Comparison of ENCODE assay signal across 8 mouse cellular contexts in genomic region chr1:8123021-8123420, GRCm38 (mm10).
DNase-seq lines count a peak whose midpoint lies in the region; ATAC-seq and TF ChIP-seq lines count a peak whose summit lies in the region.
"Not testable (repeated sequence)": the region's sequence is repeated elsewhere in the genome, so short reads cannot be mapped to it uniquely, and the experiment has no call there.

No protein-coding gene starts in this region.

- TF ChIP-seq CTCF in CH12.LX (conservative IDR thresholded peaks at IDR 0.05 in 1 of 2, IDR thresholded peaks at IDR 0.05 in 1 of 2; ENCODE audit: low read depth in 2 of 2, low read length in 2 of 2); liver, adult 2 months (IDR thresholded peaks at IDR 0.05; ENCODE audit: low read depth, low read length): not testable (repeated sequence)

- TF ChIP-seq EP300 in CH12.LX (IDR thresholded peaks at IDR 0.05; ENCODE audit: low read length): not testable (repeated sequence)

- in situ Hi-C loops in CH12.LX (cut with MboI; ENCODE audit: low pct_ligation_motif_present, low pct_unique_long_range_greater_than_20kb, low sequenced_read_pairs): not testable (repeated sequence)

- H3K9me3 ChIP-seq in CH12.LX (replicated peaks; ENCODE audit: low read length); kidney, embryonic 14.5 days (ENCODE audit: control insufficient read depth, low read length): not testable (repeated sequence)

- DNase-seq in CH12.LX (ENCODE audit: extremely low read depth): peak; percentile 1
- peak; percentile 34 for DNase-seq in adrenal gland, postnatal 10 days
- peak; percentile 71 for DNase-seq in embryo, embryonic 9.5 days (ENCODE audit: extremely low spot score)
- peak; percentile 34 to 49 for DNase-seq in heart, postnatal 10 days
- peak; percentile 10 for DNase-seq in liver, adult 2 months (ENCODE audit: extremely low read depth, low read depth, low spot score)
- peak; percentile 59 for DNase-seq in neural tube, embryonic 10.5 days (ENCODE audit: extremely low spot score, low spot score)
- DNase-seq in urinary bladder, postnatal 14 days (ENCODE audit: low spot score): peak; percentile 26

- not testable (repeated sequence) for TF ChIP-seq RAD21 in CH12.LX (IDR thresholded peaks at IDR 0.05; ENCODE audit: low read depth, low read length)

- H3K4me1 ChIP-seq in CH12.LX (ENCODE audit: control insufficient read depth in 1 of 2, insufficient read depth in 2 of 2); kidney, embryonic 14.5 days (ENCODE audit: control insufficient read depth, insufficient read depth, low read length); liver, adult 2 months (ENCODE audit: control insufficient read depth, insufficient read depth, low read length): not testable (repeated sequence)

- intact Hi-C loops in heart, postnatal 10 days (cut with DNase I): not testable (repeated sequence)

- not testable (repeated sequence) for H3K9ac ChIP-seq in CH12.LX (ENCODE audit: insufficient read depth, low read depth); kidney, embryonic 14.5 days (ENCODE audit: low read depth, low read length); liver, adult 2 months (ENCODE audit: low read depth, low read length)

- not testable (repeated sequence) for H3K79me2 ChIP-seq in CH12.LX (replicated peaks; ENCODE audit: control insufficient read depth, extremely low read depth, insufficient read depth, poor library complexity, severe bottlenecking); liver, adult 2 months (ENCODE audit: control insufficient read depth, insufficient read depth, low read length)

- not testable (repeated sequence) for H3K4me3 ChIP-seq in CH12.LX (replicated peaks in 1 of 3; ENCODE audit: low read depth in 2 of 3, low read length in 2 of 3, poor library complexity in 1 of 3); kidney, embryonic 14.5 days (ENCODE audit: low read length); liver, adult 2 months (ENCODE audit: insufficient read depth, low read depth, low read length)

- 44% methylated on average over 8 of the region's 8 CpGs for WGBS in kidney, embryonic 14.5 days
- WGBS in liver, adult 2 months: 53% methylated on average over 8 of the region's 8 CpGs

- not testable (repeated sequence) for H3K27me3 ChIP-seq in CH12.LX (replicated peaks); kidney, embryonic 14.5 days (ENCODE audit: control insufficient read depth, insufficient read depth, low read length); liver, adult 2 months (ENCODE audit: control insufficient read depth, insufficient read depth, low read length)

- H3K27ac ChIP-seq in CH12.LX (ENCODE audit: insufficient read depth, low read depth); kidney, embryonic 14.5 days (ENCODE audit: low read depth, low read length); liver, adult 2 months (replicated peaks; ENCODE audit: insufficient read depth, low read depth, low read length): not testable (repeated sequence)

- H3K36me3 ChIP-seq in CH12.LX (replicated peaks in 1 of 2; ENCODE audit: control insufficient read depth in 1 of 2, insufficient read depth in 1 of 2, low read length in 1 of 2); kidney, embryonic 14.5 days (ENCODE audit: control insufficient read depth, insufficient read depth, low read length); liver, adult 2 months (ENCODE audit: control insufficient read depth, insufficient read depth, low read length): not testable (repeated sequence)

- H3K4me2 ChIP-seq in CH12.LX (ENCODE audit: insufficient read depth, low read depth, poor library complexity, severe bottlenecking); kidney, embryonic 14.5 days (replicated peaks; ENCODE audit: low read depth, low read length): not testable (repeated sequence)

- dilution Hi-C loops in CH12.LX (cut with MboI; ENCODE audit: extremely low pct_ligation_motif_present, extremely low pct_unique_long_range_greater_than_20kb, low sequenced_read_pairs): not testable (repeated sequence)

- peak; percentile 52; the same call in 1 of the 2 replicates for ATAC-seq in kidney, embryonic 14.5 days (ENCODE audit: low FRiP score, low TSS enrichment)

- TF ChIP-seq POLR2A in CH12.LX (IDR thresholded peaks at IDR 0.05; ENCODE audit: low read depth, low read length); liver, adult 2 months (IDR thresholded peaks at IDR 0.05; ENCODE audit: extremely low read depth, insufficient read depth, low read length): not testable (repeated sequence)

Comparison
In these comparisons a context has a peak if more than half of its experiments do, and no peak if none do; other contexts are left out.
1. DNase-seq: peak in every context shown above with its lines; median percentile 71 in embryo, embryonic 9.5 days; 59 in neural tube, embryonic 10.5 days; 42 in heart, postnatal 10 days; 34 in adrenal gland, postnatal 10 days; 26 in urinary bladder, postnatal 14 days; 10 in liver, adult 2 months; 1 in CH12.LX.